Mouse (Mus musculus) hindbrain, embryonic 14.5 days (tissue): ENCODE results near the gene Gm20696. TPM values are rescaled to one million over a fixed set of nuclear protein-coding genes. Genes with fewer than 3 reads are reported as not detected.

Experiments used
- ATAC-seq: fragments of 200-750 bp; cut with Nextera tagmentation; 2 replicates; pipeline ENCODE4 v1.8.0; 2017; ENCODE audit warnings: moderate number of reproducible peaks, mild to moderate bottlenecking, moderate TSS enrichment, moderate library complexity; ENCODE audit not compliant: low FRiP score
- DNase-seq: peaks from one replicate; pipeline ENCODE4 v3.0.0-alpha.2; 2015; ENCODE audit warnings: low spot score
- H3K27ac ChIP-seq: fragments of 300-500 bp; sonication (generic); 2 replicates; pipeline ENCODE4 v1.5.1; 2014; ENCODE audit warnings: mild to moderate bottlenecking, moderate library complexity
- H3K27me3 ChIP-seq: fragments of 300-500 bp; sonication (generic); 2 replicates; pipeline ENCODE4 v1.6.1; 2014; ENCODE audit warnings: mild to moderate bottlenecking, low read length, mixed read lengths; ENCODE audit not compliant: control insufficient read depth, insufficient read depth
- H3K36me3 ChIP-seq: fragments of 300-500 bp; sonication (generic); replicated peaks from 2 replicates; pipeline ENCODE4 v1.6.1; 2014; ENCODE audit not compliant: control insufficient read depth, insufficient read depth
- H3K4me1 ChIP-seq: fragments of 300-500 bp; sonication (generic); replicated peaks from 2 replicates; pipeline ENCODE4 v1.6.1; 2014; ENCODE audit warnings: antibody characterized with exemption, low read length, mixed read lengths; ENCODE audit not compliant: control insufficient read depth, insufficient read depth
- H3K4me2 ChIP-seq: fragments of 300-500 bp; sonication (generic); replicated peaks from 2 replicates; pipeline ENCODE4 v1.6.1; 2014; ENCODE audit warnings: mild to moderate bottlenecking, moderate library complexity
- H3K4me3 ChIP-seq: fragments of 300-500 bp; sonication (generic); replicated peaks from 2 replicates; pipeline ENCODE4 v1.5.1; 2014; ENCODE audit warnings: mild to moderate bottlenecking, low read length
- H3K9ac ChIP-seq: fragments of 300-500 bp; sonication (generic); 2 replicates; pipeline ENCODE4 v1.6.1; 2014
- H3K9me3 ChIP-seq: fragments of 300-500 bp; sonication (generic); 2 replicates; pipeline ENCODE4 v1.6.1; 2016; ENCODE audit warnings: low read length; ENCODE audit not compliant: control insufficient read depth
- WGBS: fragments of 180-500 bp; shearing (Covaris S2); extraction: QIAGEN DNeasy Blood & Tissue Kit; methylation state at CpG from one replicate; pipeline ENCODE4 v1.1.7; 2014; 5-methylcytosine and 5-hydroxymethylcytosine counted together
- polyA plus RNA-seq: library from polyadenylated mRNA; unstranded; fragments of >200 nt; fragmentation: Nextera tagmentation; extraction: Ambion mirVana; gene quantifications from 2 replicates; pipeline ENCODE4 v1.2.1, GENCODE M21; 2014

Gm20696 gene
- polyA plus RNA-seq, 1 experiment from 2014 or later = 2.6 TPM

DNA sequence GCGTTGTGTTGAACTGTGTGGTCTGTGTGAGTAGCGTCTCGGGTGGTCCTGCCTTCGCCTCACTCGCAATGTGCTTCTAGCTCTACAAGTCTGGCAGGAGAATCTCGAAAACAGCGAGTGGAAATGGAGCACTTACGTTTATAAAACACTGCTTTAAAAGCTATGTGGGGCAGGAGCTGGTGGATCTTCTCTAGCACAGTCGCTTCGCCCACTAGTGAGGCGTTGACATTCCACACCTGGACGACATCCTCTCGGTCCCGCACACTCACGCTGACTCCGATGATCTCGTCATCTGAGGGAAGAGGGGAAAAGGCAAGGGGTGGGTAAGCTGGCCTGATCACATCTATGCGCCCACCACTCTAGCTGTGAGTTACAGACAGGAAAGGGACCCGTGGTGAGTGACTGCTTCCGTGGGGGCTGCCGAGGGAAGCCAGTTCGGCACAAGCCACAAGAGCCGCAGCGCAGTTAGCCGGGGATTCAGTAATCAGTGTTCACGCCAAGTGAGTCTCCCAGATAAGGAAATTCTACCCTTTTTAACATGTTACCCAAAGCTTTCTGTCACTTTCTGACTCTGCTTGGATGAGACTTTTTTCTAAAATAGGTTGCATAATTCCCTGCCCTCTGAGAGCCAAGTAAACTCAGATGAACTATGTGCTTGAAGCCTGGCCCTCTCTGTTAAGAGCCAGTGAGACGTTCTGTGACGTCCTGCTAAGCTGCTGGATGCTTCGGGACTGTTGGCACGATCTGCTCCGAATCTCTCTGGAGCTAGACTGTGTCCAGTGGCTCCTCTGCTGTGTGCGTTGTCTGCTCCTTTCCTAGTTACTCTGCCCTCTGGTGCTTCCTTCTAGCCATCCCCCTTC, 34.2 kb downstream of the Gm20696 start:
- no peak overlapping the region for H3K4me2 ChIP-seq
- H3K36me3 ChIP-seq = peaks cover 6% of the 10 kb centered on the region; the same call in 1 of the 2 replicates
- DNase-seq = no peak
- H3K27me3 ChIP-seq = no peaks in the 10 kb centered on the region
- ATAC-seq = no peak
- 86% methylated on average over 32 of the region's 32 CpGs for WGBS
- H3K4me1 ChIP-seq = peaks cover 6% of the 10 kb centered on the region; the same call in 1 of the 2 replicates
- no peak overlapping the region for H3K9ac ChIP-seq
- H3K27ac ChIP-seq = no peak overlapping the region
- H3K4me3 ChIP-seq = no peak overlapping the region
- no peaks in the 10 kb centered on the region for H3K9me3 ChIP-seq

DNA sequence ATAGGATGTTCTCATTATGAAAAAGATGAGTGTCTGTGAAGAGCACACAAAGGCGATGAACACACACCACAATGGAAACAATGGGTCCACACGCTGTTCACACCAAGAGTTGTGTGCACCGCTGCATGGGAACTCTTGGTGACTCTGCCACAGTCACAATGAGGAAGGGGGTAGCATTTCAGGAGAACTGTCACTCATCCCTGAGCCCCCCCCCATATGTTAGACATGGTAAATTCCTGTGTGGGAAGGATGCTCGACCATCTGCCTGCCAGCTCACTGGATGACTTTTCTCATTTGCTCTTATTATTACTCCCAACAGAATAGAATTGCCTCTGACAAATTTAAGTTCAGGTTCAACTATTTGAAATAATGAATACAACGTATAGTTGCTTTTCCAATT, 35.0 kb downstream of the Gm20696 start:
- Histone ChIP-seq H3K36me3 (peaks cover 6% of the 10 kb centered on the region; the same call in 1 of the 2 replicates), H3K27ac (no peak overlapping the region), H3K9me3 (no peaks in the 10 kb centered on the region), H3K9ac (no peak overlapping the region), H3K4me1 (peaks cover 6% of the 10 kb centered on the region; the same call in 1 of the 2 replicates), H3K4me2 (no peak overlapping the region), H3K27me3 (no peaks in the 10 kb centered on the region), H3K4me3 (no peak overlapping the region)
- 68% methylated on average over 5 of the region's 5 CpGs for WGBS
- ATAC-seq = no peak
- DNase-seq = no peak

DNA sequence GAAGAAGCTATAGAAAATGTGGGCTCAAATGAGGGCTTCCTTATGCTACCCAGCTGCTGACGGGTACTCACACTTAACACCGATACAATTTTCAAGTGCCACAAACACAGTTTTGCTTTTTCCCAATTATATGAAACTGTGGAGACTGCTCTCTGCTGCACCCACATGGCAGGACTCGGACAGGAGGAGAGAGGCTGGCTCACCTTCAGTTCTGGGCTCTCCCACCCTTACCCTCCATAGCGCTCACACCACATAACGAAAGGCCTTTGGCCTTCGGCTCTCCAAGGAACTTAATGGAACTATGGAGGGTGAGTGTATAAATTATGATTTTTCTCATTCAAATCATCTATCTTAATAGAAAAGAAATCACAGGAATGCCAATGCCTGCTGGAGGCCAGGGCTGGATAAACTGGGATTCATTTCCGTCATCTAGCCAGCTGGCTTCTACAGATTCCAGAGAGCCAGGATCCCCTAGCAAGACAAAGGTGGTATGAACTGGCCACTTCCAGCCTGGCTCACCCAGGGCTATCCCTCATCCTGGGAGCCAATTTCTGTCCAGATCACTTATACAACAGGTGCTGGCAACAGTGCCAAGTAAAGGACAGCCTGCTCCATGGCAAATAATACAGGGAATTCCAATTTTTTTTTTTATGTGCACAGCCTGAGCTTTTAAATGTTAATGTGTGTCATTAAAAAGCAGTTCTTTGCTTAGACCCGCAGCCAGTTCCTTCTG, 36.7 kb downstream of the Gm20696 start:
- Histone ChIP-seq H3K9me3 (no peaks in the 10 kb centered on the region), H3K4me2 (no peak overlapping the region), H3K9ac (no peak overlapping the region), H3K4me1 (0 out of 2 replicates have a peak, but pooled peaks cover 4% of the 10 kb centered on the region), H3K27ac (no peak overlapping the region), H3K27me3 (no peaks in the 10 kb centered on the region), H3K4me3 (no peak overlapping the region), H3K36me3 (peaks cover 6% of the 10 kb centered on the region; the same call in 1 of the 2 replicates)
- no peak for DNase-seq
- no peak for ATAC-seq
- 72% methylated on average over 8 of the region's 8 CpGs for WGBS

DNA sequence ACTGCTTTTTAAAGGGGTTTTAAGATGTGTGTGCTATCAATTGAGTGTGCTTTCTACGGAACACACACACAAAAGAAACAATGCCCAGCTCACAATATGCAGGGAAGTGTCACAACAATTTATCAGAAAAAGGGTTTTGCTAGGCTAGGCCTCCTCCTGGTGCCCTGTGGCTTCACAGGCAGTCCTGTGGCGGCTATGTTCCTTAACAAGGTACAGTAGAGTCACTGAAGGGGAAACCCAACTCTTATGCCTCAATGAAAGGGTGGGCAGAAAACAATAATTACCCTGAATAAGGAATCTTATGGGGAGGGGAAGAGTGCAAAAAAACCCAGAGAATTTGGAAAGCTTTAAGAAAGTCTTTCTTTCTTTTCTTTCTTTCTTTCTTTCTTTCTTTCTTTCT, 40.2 kb downstream of the Gm20696 start:
- no peak for ATAC-seq
- Histone ChIP-seq H3K4me1 (0 out of 2 replicates have a peak, but pooled peaks cover 4% of the 10 kb centered on the region), H3K36me3 (peaks cover 6% of the 10 kb centered on the region; the same call in 1 of the 2 replicates), H3K4me3 (no peak overlapping the region), H3K9me3 (no peaks in the 10 kb centered on the region), H3K9ac (no peak overlapping the region), H3K27ac (no peak overlapping the region), H3K27me3 (no peaks in the 10 kb centered on the region), H3K4me2 (no peak overlapping the region)
- WGBS = 55% methylated on average over 2 of the region's 2 CpGs
- no peak for DNase-seq

GRCm38 (mm10) chr6:99625803-99626202, 40.8 kb downstream of the Gm20696 start:
- 27% methylated on average over 7 of the region's 7 CpGs for WGBS
- Histone ChIP-seq H3K4me3 (no peak overlapping the region), H3K4me1 (0 out of 2 replicates have a peak, but pooled peaks cover 4% of the 10 kb centered on the region), H3K9ac (no peak overlapping the region), H3K27ac (no peak overlapping the region), H3K9me3 (no peaks in the 10 kb centered on the region), H3K36me3 (peaks cover 6% of the 10 kb centered on the region; the same call in 1 of the 2 replicates), H3K27me3 (no peaks in the 10 kb centered on the region), H3K4me2 (no peak overlapping the region)
- ATAC-seq (no peak), DNase-seq (no peak)

DNA sequence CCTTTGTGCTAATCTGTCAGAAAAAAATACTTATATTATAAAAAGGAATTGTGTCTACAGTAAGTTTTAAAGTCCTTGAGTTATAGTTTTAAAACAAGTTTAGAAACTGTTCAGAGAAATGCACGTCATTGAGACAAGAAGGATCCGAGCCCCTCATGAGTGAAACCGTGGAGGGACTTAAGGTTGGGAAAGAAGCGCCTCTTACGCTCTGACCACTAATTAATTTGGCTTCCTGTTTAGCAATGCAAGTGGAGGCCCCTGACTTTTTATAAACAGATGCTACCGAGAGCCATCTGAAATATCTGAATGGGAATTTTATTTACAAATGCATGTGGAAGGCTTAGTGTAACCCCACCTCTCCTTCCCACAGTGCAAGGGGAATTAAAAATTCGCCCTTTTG, 41.3 kb downstream of the Gm20696 start:
- no peaks in the 10 kb centered on the region for H3K27me3 ChIP-seq
- no peak overlapping the region for H3K27ac ChIP-seq
- no peak for DNase-seq
- no peaks in the 10 kb centered on the region for H3K9me3 ChIP-seq
- 0 out of 2 replicates have a peak, but pooled peaks cover 4% of the 10 kb centered on the region for H3K4me1 ChIP-seq
- no peak overlapping the region for H3K4me2 ChIP-seq
- WGBS = 43% methylated on average over 7 of the region's 7 CpGs
- ATAC-seq = no peak
- H3K9ac ChIP-seq = no peak overlapping the region
- peaks cover 6% of the 10 kb centered on the region; the same call in 1 of the 2 replicates for H3K36me3 ChIP-seq
- H3K4me3 ChIP-seq = no peak overlapping the region

- DNase-seq (no peak), ATAC-seq (no peak)
- Histone ChIP-seq H3K4me1 (0 out of 2 replicates have a peak, but pooled peaks cover 4% of the 10 kb centered on the region), H3K4me2 (no peak overlapping the region), H3K4me3 (no peak overlapping the region), H3K27me3 (no peaks in the 10 kb centered on the region), H3K9ac (no peak overlapping the region), H3K27ac (no peak overlapping the region), H3K9me3 (no peaks in the 10 kb centered on the region), H3K36me3 (peaks cover 6% of the 10 kb centered on the region; the same call in 1 of the 2 replicates)
- WGBS = 91% methylated on average over 3 of the region's 3 CpGs
Measured at GRCm38 (mm10) chr6:99624542-99624941, 42.1 kb downstream of the Gm20696 start.

DNA sequence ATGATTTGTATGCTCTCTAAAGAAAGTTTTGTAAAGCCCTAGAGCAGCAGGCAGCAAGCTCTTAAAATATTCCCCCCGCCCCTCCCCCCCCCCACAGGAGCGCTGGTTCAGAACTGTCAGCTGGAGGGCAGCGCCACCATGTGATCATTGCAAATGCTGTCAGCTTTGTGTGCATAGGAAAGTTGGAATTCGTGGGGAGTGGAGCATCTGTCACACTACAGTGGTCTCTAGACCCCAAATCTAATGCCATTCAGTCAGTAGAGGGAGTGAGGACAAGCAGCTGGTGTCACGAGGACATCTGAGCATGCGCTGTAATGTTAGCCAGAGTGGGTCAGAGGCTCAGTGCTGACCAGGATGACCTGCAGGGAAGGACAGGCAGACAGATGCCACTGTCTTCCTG, 43.0 kb downstream of the Gm20696 start:
- Histone ChIP-seq H3K27ac (no peak overlapping the region), H3K4me2 (no peak overlapping the region), H3K4me1 (0 out of 2 replicates have a peak, but pooled peaks cover 4% of the 10 kb centered on the region), H3K36me3 (peaks cover 5% of the 10 kb centered on the region; the same call in 1 of the 2 replicates), H3K27me3 (no peaks in the 10 kb centered on the region), H3K9me3 (no peaks in the 10 kb centered on the region), H3K4me3 (no peak overlapping the region), H3K9ac (no peak overlapping the region)
- DNase-seq (no peak), ATAC-seq (no peak)
- 10% methylated on average over 6 of the region's 6 CpGs for WGBS

GRCm38 (mm10) chr6:99621167-99621566, 45.4 kb downstream of the Gm20696 start:
- 81% methylated on average over 4 of the region's 4 CpGs for WGBS
- H3K9me3 ChIP-seq = no peaks in the 10 kb centered on the region
- ATAC-seq (no peak), DNase-seq (no peak)
- 0 out of 2 replicates have a peak, but pooled peaks cover 4% of the 10 kb centered on the region for H3K4me1 ChIP-seq
- no peak overlapping the region for H3K4me3 ChIP-seq
- no peak overlapping the region for H3K27ac ChIP-seq
- H3K9ac ChIP-seq = no peak overlapping the region
- no peaks in the 10 kb centered on the region for H3K27me3 ChIP-seq
- H3K4me2 ChIP-seq = no peak overlapping the region
- H3K36me3 ChIP-seq = no peaks in the 10 kb centered on the region
